Mouse (Mus musculus): ENCODE results near the gene Tnip1. TPM values are rescaled to one million over a fixed set of nuclear protein-coding genes. Genes with fewer than 3 reads are reported as not detected.

Tnip1 gene
- 16.7 and 17.8 TPM in 2 replicates for total RNA-seq (2014; fragmentation: Nextera tagmentation)
- 12.5 and 12.8 TPM in 2 replicates for total RNA-seq (2017)

DNA sequence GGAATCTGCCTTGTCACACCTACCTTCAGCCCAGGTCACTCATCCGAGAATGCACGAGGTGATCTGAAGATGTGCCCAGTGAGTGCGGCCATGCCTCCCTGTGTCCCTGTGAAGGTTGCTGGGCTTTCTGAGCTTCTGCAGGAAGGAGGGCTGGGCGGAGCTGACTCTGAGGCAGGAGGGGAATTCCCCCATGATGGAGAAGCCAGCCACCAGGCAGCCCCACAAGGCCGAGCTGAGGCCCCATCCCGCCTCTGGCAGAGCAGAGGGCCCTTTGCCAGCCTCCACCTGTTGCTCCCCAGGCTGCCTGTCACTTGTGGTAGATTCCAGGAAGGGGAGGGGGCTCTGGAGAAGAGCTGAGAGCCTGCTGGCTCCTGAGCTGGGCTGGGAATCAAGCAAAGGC lies at the start of gene Tnip1:
Gene Tnip1 (minus strand): TSS at position 108 of the 400 bp plus-strand sequence.
- ATAC-seq (replicated peaks; ENCODE audit: low FRiP score, low TSS enrichment, poor library complexity, severe bottlenecking): 0 out of 2 replicates have a peak, but pooled peaks have one; percentile 13

DNA sequence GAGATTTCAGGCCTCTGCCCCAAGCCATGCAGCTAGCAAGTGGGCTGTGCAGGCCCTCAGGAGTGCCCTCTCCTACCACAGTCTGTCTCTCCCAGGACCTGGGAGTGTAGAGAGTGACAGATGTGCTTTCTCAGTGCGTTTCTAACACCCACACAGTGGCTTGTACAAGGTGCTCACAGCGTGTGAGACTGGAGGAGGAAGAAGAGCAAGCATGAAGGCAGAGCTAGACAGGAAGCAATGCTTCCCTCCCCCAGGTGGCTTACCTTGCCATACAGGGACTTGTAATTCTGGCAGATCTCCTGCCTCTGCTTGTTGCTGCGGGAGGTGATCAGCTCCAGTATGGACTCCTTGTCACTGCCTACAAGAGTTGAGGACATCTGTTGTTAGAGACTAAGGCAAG lies 48.7 kb upstream of the Tnip1 start:
- no peak for ATAC-seq (replicated peaks; ENCODE audit: low FRiP score, low TSS enrichment, poor library complexity, severe bottlenecking)

DNA sequence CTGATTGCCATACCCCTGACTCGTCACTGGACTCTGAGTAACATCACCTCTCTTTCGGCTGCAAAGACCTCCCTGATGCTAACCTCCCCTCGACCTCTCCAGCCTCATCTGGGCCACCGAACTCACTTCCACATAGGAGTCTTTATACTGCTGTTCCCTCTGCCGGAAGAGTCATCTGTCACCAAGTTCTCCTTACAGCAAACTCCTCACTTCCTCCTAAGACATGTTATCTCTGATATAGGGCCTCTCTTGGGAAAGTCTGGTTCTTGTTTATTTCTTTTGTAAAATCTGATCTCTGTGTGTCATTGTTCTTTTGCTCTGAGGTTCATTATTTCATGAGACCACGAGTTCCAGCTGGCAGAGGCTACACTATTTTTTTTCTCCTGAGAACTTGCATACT lies 45.5 kb upstream of the Tnip1 start:
- no peak for ATAC-seq (replicated peaks; ENCODE audit: low FRiP score, low TSS enrichment, poor library complexity, severe bottlenecking)

DNA sequence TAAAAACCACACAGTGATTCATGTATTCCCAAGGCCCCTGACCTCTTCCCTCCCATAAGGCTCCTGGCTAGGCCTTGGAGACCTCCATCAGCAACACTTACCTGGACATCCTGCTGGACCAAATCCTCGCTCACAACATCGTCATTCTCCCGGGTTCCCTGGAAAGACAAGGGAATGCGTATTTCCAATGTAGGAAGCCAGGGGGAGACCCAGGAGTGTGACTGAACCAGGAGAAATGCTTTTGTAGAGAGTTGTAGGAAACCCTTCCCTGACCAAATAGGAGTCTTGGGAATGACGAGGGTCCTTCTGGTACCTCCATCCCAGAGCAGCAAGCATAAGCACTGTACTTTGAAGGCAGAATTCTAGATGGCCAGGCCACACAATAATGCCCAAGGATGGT lies 43.0 kb upstream of the Tnip1 start:
- no peak for ATAC-seq (replicated peaks; ENCODE audit: low FRiP score, low TSS enrichment, poor library complexity, severe bottlenecking)

DNA sequence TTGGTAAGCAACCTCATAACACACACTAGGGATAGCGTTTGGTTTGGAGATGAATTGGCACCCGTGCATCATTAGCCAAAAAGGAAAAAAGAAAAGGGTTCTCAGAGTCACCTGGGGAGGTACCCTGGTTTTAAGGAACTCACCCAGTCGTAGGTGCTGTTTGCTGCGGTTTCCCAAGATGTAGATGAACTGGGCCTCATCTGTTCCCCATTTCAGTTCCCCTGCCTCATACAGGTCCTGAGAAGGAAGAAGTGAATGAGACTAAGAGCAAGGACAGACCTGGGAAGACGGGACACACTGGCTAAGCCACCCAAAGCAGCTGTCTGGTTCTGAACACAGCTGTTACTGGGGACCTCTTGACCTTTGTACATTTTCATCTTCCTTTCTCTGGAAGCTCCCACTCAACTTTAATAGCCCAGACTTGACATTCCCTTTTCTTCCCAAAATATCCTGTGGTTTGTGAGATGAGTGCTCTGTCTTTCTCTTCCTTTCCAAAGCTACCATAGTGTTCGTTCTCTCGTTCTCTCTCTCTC lies 42.3 kb upstream of the Tnip1 start:
- ATAC-seq (replicated peaks; ENCODE audit: low FRiP score, low TSS enrichment, poor library complexity, severe bottlenecking): no peak

DNA sequence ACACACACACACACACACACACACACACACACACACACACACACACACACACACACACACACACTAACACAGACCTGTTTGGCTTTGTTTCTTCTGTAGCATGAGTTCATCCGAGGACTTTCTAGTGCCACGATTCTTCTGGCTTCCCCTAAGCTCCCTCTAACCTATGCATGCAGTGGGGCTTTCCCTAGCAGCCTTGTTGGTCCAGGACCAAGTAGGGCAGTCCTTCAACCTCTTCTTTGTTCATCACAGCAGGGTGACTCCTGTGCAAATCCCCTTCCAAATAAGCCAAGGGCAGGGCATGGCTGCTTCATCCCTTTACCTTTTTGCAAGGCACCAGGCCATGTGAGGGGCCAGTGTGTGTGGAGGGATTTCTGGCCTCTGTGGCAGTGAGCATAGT lies 36.0 kb upstream of the Tnip1 start:
- ATAC-seq (replicated peaks; ENCODE audit: low FRiP score, low TSS enrichment, poor library complexity, severe bottlenecking): no peak

- ATAC-seq (replicated peaks; ENCODE audit: low FRiP score, low TSS enrichment, poor library complexity, severe bottlenecking): peak; percentile 89
These were observed 35.6 kb upstream of the Tnip1 start for GRCm38 (mm10) chr11:54998284-54998683.

GRCm38 (mm10) chr11:54996176-54996575 lies 33.5 kb upstream of the Tnip1 start:
- ATAC-seq (replicated peaks; ENCODE audit: low FRiP score, low TSS enrichment, poor library complexity, severe bottlenecking): no peak

- ATAC-seq (replicated peaks; ENCODE audit: low FRiP score, low TSS enrichment, poor library complexity, severe bottlenecking): no peak
These were observed 27.2 kb upstream of the Tnip1 start for GRCm38 (mm10) chr11:54989920-54990319.

DNA sequence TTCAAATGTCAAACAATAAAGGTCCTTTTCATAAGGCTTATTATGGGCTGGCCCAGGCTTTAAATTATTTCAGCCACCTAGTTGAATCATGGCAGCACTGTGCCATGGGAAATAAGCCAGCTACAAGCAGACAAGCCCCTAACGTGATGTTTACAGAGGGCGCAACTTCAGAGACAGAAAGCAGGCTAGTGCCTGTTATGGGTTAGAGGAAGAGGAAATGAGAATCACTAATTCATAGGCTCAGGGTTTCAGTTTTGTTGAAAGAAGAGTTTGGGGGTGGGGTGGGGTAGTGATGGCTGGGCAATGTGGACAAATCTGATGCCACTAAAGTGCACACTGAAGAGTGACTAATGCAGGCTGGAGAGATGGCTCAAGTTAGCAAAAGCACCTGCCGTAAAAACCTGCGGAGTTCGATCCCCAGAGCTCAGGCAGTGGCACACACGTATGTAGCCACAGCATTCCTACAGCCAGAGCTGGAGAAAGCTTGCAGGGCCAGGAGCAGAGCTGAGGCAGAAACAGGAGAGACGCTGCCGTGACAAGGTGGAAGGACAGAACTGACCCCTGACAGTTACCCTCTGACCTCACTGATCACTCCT lies 26.1 kb upstream of the Tnip1 start:
- no peak for ATAC-seq (replicated peaks; ENCODE audit: low FRiP score, low TSS enrichment, poor library complexity, severe bottlenecking)

DNA sequence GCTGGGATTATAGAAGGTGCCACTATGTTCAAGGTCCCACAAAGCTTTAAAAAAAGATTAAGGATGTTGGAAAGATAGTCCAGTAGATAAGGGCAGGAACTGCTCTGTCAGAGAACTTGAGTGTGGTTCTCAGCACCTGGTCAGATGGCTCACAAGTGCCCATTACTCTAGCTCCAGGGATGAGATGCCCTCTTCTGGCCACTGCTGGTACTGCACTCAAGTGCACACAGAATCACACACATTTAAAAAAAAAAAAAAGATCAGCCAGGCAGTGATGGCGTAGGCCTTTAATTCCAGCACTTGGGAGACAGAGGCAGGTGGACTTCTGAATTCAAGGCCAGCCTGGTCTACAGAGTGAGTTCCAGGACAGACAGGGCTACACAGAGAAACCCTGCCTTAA lies 25.3 kb upstream of the Tnip1 start:
- ATAC-seq (replicated peaks; ENCODE audit: low FRiP score, low TSS enrichment, poor library complexity, severe bottlenecking): no peak

GRCm38 (mm10) chr11:54985086-54985485 lies 22.4 kb upstream of the Tnip1 start:
- no peak for ATAC-seq (replicated peaks; ENCODE audit: low FRiP score, low TSS enrichment, poor library complexity, severe bottlenecking)

- ATAC-seq (replicated peaks; ENCODE audit: low FRiP score, low TSS enrichment, poor library complexity, severe bottlenecking): no peak
These were observed 21.9 kb upstream of the Tnip1 start for GRCm38 (mm10) chr11:54984581-54984980.

DNA sequence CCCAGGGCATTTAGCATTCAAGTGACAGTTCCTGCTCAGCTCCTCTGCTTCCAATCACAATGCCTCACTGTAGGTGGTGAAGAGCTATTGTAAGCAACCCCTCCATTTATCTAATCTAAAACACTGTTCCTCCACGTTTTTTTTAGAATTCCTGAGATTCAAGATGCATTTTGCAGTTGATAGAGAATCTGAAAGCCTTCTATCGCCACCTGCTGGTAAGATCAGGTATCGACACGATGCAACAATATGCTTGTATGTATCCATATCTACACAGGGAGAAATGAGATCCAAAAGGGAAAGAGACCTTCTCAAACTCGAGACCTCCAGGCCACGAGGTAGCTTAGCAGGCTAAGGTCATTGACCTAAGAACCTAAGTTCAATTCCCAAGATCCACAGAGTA lies 21.4 kb upstream of the Tnip1 start:
- ATAC-seq (replicated peaks; ENCODE audit: low FRiP score, low TSS enrichment, poor library complexity, severe bottlenecking): 0 out of 2 replicates have a peak, but pooled peaks have one; percentile 37

- no peak for ATAC-seq (replicated peaks; ENCODE audit: low FRiP score, low TSS enrichment, poor library complexity, severe bottlenecking)
These were observed 19.8 kb upstream of the Tnip1 start for GRCm38 (mm10) chr11:54982520-54982919.

DNA sequence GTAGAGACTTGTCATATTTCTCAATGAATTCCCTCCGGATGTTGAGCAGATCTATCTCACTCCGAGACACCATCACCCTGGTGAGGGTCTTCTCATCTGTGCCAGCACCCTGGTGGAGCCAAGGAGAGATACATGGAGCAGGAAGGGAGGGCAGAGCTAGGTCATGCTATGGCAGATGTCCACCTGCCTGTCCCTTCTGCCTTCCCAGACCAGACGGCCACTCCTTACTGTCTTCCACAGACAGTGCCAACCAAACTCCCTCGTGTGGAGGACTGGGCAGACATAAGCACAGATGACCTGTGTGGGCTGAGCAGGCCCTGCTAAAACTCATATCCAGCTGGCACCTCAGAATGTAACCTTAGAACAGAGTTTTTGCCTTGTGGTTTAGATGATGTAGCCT lies 18.9 kb upstream of the Tnip1 start:
- no peak for ATAC-seq (replicated peaks; ENCODE audit: low FRiP score, low TSS enrichment, poor library complexity, severe bottlenecking)

- no peak for ATAC-seq (replicated peaks; ENCODE audit: low FRiP score, low TSS enrichment, poor library complexity, severe bottlenecking)
These were observed 14.7 kb upstream of the Tnip1 start for GRCm38 (mm10) chr11:54977385-54977937.

GRCm38 (mm10) chr11:54976351-54976750 lies 13.6 kb upstream of the Tnip1 start:
- no peak for ATAC-seq (replicated peaks; ENCODE audit: low FRiP score, low TSS enrichment, poor library complexity, severe bottlenecking)

- ATAC-seq (replicated peaks; ENCODE audit: low FRiP score, low TSS enrichment, poor library complexity, severe bottlenecking): no peak
These were observed 13.0 kb upstream of the Tnip1 start for GRCm38 (mm10) chr11:54975756-54976155.

GRCm38 (mm10) chr11:54975340-54975739 lies 12.6 kb upstream of the Tnip1 start:
- no peak for ATAC-seq (replicated peaks; ENCODE audit: low FRiP score, low TSS enrichment, poor library complexity, severe bottlenecking)

DNA sequence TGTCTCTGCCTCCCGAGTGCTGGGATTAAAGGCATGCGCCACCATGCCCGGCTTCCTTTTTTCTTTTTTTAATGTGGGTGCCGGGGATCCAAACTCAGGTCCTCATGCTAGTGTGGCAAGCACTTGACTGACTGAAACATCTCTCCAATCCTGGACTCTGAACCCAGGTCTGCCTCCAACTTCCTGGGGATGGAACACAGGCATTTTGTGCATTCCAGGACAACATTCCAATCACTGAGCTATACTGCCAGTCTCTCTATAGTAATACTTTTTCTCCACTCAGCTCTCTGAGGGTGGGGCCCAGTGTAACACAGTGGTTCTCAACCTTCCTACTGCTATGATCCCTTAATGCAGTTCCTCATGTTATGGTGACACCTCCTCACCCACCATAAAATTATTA lies 11.9 kb upstream of the Tnip1 start:
- ATAC-seq (replicated peaks; ENCODE audit: low FRiP score, low TSS enrichment, poor library complexity, severe bottlenecking): no peak
